Mouse (Mus musculus): ENCODE data around the gene Abl2. TPM values are rescaled to one million over a fixed set of nuclear protein-coding genes. Genes with fewer than 3 reads are reported as not detected.

Gene Abl2
- polyA plus RNA-seq, 1 experiment from 2014 or later, result 5.3 TPM

- H3K27ac ChIP-seq (ENCODE audit: low read depth, low read length), result no peak overlapping the region
- H3K9ac ChIP-seq (ENCODE audit: low read depth, low read length), result no peak overlapping the region
- no peak overlapping the region for H3K4me3 ChIP-seq (ENCODE audit: low read length)
- no peaks in the 10 kb centered on the region for H3K9me3 ChIP-seq (ENCODE audit: control insufficient read depth, low read length)
- no peak overlapping the region for H3K4me2 ChIP-seq (ENCODE audit: low read length)
- H3K27me3 ChIP-seq (replicated peaks; ENCODE audit: control insufficient read depth, insufficient read depth, low read length), result 0 out of 2 replicates have a peak, but pooled peaks cover 2% of the 10 kb centered on the region
- ATAC-seq, result no peak
- no peaks in the 10 kb centered on the region for H3K36me3 ChIP-seq (ENCODE audit: control insufficient read depth, insufficient read depth, low read length)
- WGBS, result 41% methylated on average over 11 of the region's 11 CpGs
- peaks cover 12% of the 10 kb centered on the region for H3K4me1 ChIP-seq (ENCODE audit: control insufficient read depth, insufficient read depth, low read depth, low read length)
Measured at GRCm38 (mm10) chr1:156669208-156669983, 110.8 kb downstream of the Abl2 start.

GRCm38 (mm10) chr1:156671921-156672320, 113.3 kb downstream of the Abl2 start:
- no peaks in the 10 kb centered on the region for H3K9me3 ChIP-seq (ENCODE audit: control insufficient read depth, low read length)
- H3K9ac ChIP-seq (ENCODE audit: low read depth, low read length), result no peak overlapping the region
- no peak overlapping the region for H3K4me2 ChIP-seq (ENCODE audit: low read length)
- H3K36me3 ChIP-seq (ENCODE audit: control insufficient read depth, insufficient read depth, low read length), result no peaks in the 10 kb centered on the region
- 95% methylated on average over 3 of the region's 3 CpGs for WGBS
- H3K4me3 ChIP-seq (ENCODE audit: low read length), result no peak overlapping the region
- no peak for ATAC-seq
- H3K27me3 ChIP-seq (replicated peaks; ENCODE audit: control insufficient read depth, insufficient read depth, low read length), result 0 out of 2 replicates have a peak, but pooled peaks cover 2% of the 10 kb centered on the region
- peaks cover 14% of the 10 kb centered on the region for H3K4me1 ChIP-seq (ENCODE audit: control insufficient read depth, insufficient read depth, low read depth, low read length)
- no peak overlapping the region for H3K27ac ChIP-seq (ENCODE audit: low read depth, low read length)

GRCm38 (mm10) chr1:156672720-156673475, 114.3 kb downstream of the Abl2 start:
- Histone ChIP-seq H3K4me3 (ENCODE audit: low read length) (peak overlapping the region; percentile 50), H3K36me3 (ENCODE audit: control insufficient read depth, insufficient read depth, low read length) (no peaks in the 10 kb centered on the region), H3K4me2 (ENCODE audit: low read length) (peak overlapping the region; percentile 96), H3K4me1 (ENCODE audit: control insufficient read depth, insufficient read depth, low read depth, low read length) (peaks cover 14% of the 10 kb centered on the region), H3K27me3 (replicated peaks; ENCODE audit: control insufficient read depth, insufficient read depth, low read length) (0 out of 2 replicates have a peak, but pooled peaks cover 2% of the 10 kb centered on the region), H3K9me3 (ENCODE audit: control insufficient read depth, low read length) (no peaks in the 10 kb centered on the region), H3K9ac (ENCODE audit: low read depth, low read length) (peak overlapping the region; percentile 65; the same call in 1 of the 2 replicates), H3K27ac (ENCODE audit: low read depth, low read length) (no peak overlapping the region)
- ATAC-seq, result no peak
- WGBS, result 10% methylated on average over 14 of the region's 14 CpGs

GRCm38 (mm10) chr1:156673476-156674194, 115.0 kb downstream of the Abl2 start:
- 0 out of 2 replicates have a peak, but pooled peaks cover 2% of the 10 kb centered on the region for H3K27me3 ChIP-seq (replicated peaks; ENCODE audit: control insufficient read depth, insufficient read depth, low read length)
- peak overlapping the region; percentile 50 for H3K4me3 ChIP-seq (ENCODE audit: low read length)
- peak overlapping the region; percentile 65 for H3K9ac ChIP-seq (ENCODE audit: low read depth, low read length)
- no peaks in the 10 kb centered on the region for H3K9me3 ChIP-seq (ENCODE audit: control insufficient read depth, low read length)
- ATAC-seq, result no peak
- WGBS, result 2% methylated on average over 28 of the region's 29 CpGs
- peak overlapping the region; percentile 96 for H3K4me2 ChIP-seq (ENCODE audit: low read length)
- H3K4me1 ChIP-seq (ENCODE audit: control insufficient read depth, insufficient read depth, low read depth, low read length), result peaks cover 14% of the 10 kb centered on the region
- H3K27ac ChIP-seq (ENCODE audit: low read depth, low read length), result no peak overlapping the region
- H3K36me3 ChIP-seq (ENCODE audit: control insufficient read depth, insufficient read depth, low read length), result no peaks in the 10 kb centered on the region

- H3K4me2 ChIP-seq (ENCODE audit: low read length), result peak within 1 kb of the TSS; percentile 96
- ATAC-seq, result peak; percentile 79
- 7% methylated on average over 36 of the region's 37 CpGs for WGBS
- H3K27me3 ChIP-seq (replicated peaks; ENCODE audit: control insufficient read depth, insufficient read depth, low read length), result 0 out of 2 replicates have a peak, but pooled peaks cover 2% of the 10 kb centered on the region
- H3K4me1 ChIP-seq (ENCODE audit: control insufficient read depth, insufficient read depth, low read depth, low read length), result peaks cover 14% of the 10 kb centered on the region
- no peaks in the 10 kb centered on the region for H3K36me3 ChIP-seq (ENCODE audit: control insufficient read depth, insufficient read depth, low read length)
- no peaks in the 10 kb centered on the region for H3K9me3 ChIP-seq (ENCODE audit: control insufficient read depth, low read length)
- H3K9ac ChIP-seq (ENCODE audit: low read depth, low read length), result peak within 1 kb of the TSS; percentile 65
- peak within 1 kb of the TSS; percentile 50 for H3K4me3 ChIP-seq (ENCODE audit: low read length)
- no peak within 1 kb of the TSS for H3K27ac ChIP-seq (ENCODE audit: low read depth, low read length)
Measured at GRCm38 (mm10) chr1:156674195-156675000, 115.8 kb downstream of the Abl2 start, which contains the start of gene Tor3a. Tor3a (minus strand) TSS chr1:156674356.

GRCm38 (mm10) chr1:156676171-156676570, 117.6 kb downstream of the Abl2 start:
- H3K9ac ChIP-seq (ENCODE audit: low read depth, low read length), result no peak overlapping the region
- WGBS, result 40% methylated on average over 12 of the region's 12 CpGs
- H3K36me3 ChIP-seq (ENCODE audit: control insufficient read depth, insufficient read depth, low read length), result peaks cover 8% of the 10 kb centered on the region
- 0 out of 2 replicates have a peak, but pooled peaks cover 2% of the 10 kb centered on the region for H3K27me3 ChIP-seq (replicated peaks; ENCODE audit: control insufficient read depth, insufficient read depth, low read length)
- H3K9me3 ChIP-seq (ENCODE audit: control insufficient read depth, low read length), result no peaks in the 10 kb centered on the region
- no peak overlapping the region for H3K4me3 ChIP-seq (ENCODE audit: low read length)
- ATAC-seq, result no peak
- H3K4me2 ChIP-seq (ENCODE audit: low read length), result no peak overlapping the region
- no peak overlapping the region for H3K27ac ChIP-seq (ENCODE audit: low read depth, low read length)
- peaks cover 14% of the 10 kb centered on the region for H3K4me1 ChIP-seq (ENCODE audit: control insufficient read depth, insufficient read depth, low read depth, low read length)

- Histone ChIP-seq H3K4me1 (ENCODE audit: control insufficient read depth, insufficient read depth, low read depth, low read length) (peaks cover 14% of the 10 kb centered on the region), H3K9me3 (ENCODE audit: control insufficient read depth, low read length) (no peaks in the 10 kb centered on the region), H3K4me2 (ENCODE audit: low read length) (no peak overlapping the region), H3K4me3 (ENCODE audit: low read length) (no peak overlapping the region), H3K27me3 (replicated peaks; ENCODE audit: control insufficient read depth, insufficient read depth, low read length) (0 out of 2 replicates have a peak, but pooled peaks cover 2% of the 10 kb centered on the region), H3K9ac (ENCODE audit: low read depth, low read length) (no peak overlapping the region), H3K27ac (ENCODE audit: low read depth, low read length) (no peak overlapping the region), H3K36me3 (ENCODE audit: control insufficient read depth, insufficient read depth, low read length) (peaks cover 10% of the 10 kb centered on the region)
- 70% methylated on average over 5 of the region's 5 CpGs for WGBS
- no peak for ATAC-seq
Measured at GRCm38 (mm10) chr1:156676596-156676995, 118.0 kb downstream of the Abl2 start.

DNA sequence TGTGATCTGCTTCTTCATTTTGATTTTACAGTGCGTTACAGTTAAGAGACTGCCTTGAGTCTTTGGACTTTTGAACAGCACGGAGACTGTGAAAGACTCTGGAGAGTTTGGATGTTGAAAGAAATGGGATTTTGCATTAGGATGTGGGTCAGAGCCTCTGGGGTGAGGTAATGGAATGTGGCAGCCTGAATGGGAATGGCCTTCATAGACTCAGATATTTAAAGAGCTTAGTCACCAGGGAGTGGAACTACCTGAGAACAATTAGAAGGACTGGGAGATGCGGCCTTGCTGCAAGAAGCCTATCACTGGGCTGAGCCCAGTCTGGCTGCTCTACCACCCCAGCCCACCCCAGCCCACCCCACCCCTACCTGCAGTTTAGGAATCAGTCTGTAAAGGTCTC, 118.6 kb downstream of the Abl2 start:
- Histone ChIP-seq H3K4me1 (ENCODE audit: control insufficient read depth, insufficient read depth, low read depth, low read length) (peaks cover 14% of the 10 kb centered on the region), H3K9ac (ENCODE audit: low read depth, low read length) (no peak overlapping the region), H3K9me3 (ENCODE audit: control insufficient read depth, low read length) (no peaks in the 10 kb centered on the region), H3K27ac (ENCODE audit: low read depth, low read length) (no peak overlapping the region), H3K36me3 (ENCODE audit: control insufficient read depth, insufficient read depth, low read length) (peaks cover 10% of the 10 kb centered on the region), H3K27me3 (replicated peaks; ENCODE audit: control insufficient read depth, insufficient read depth, low read length) (0 out of 2 replicates have a peak, but pooled peaks cover 2% of the 10 kb centered on the region), H3K4me3 (ENCODE audit: low read length) (no peak overlapping the region), H3K4me2 (ENCODE audit: low read length) (no peak overlapping the region)
- no peak for ATAC-seq
- 84% methylated on average over 3 of the region's 3 CpGs for WGBS

Measured in hindbrain, embryonic 16.5 days (tissue).